Mouse (Mus musculus): Measurements from ENCODE around the gene Vav3. TPM values are rescaled to one million over a fixed set of nuclear protein-coding genes. Genes with fewer than 3 reads are reported as not detected.

Vav3 gene
- polyA plus RNA-seq, 1 experiment, result 2.3 TPM

DNA sequence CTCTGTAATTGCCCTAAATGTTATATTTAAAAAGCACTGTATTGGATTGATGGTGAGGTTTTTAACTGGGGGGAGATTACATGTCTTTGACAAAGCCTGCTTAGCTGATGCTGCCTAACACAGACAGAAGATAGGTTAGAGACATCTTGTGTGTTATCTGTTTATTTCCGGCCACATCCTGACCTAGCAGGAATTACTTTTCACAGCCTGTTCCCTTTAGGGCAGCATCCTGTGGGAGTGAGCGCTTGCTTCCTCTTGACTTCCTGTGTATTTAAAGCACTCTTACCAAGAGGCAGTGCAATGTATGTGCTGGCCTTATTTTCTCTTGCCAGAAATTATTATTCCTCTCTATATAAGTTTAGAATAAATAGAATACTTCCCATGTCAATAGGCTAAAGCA is 111.5 kb downstream of the Vav3 start:
- no peak overlapping the region for H3K27ac ChIP-seq (ENCODE audit: insufficient read depth, low read length)
- H3K4me1 ChIP-seq (ENCODE audit: control insufficient read depth, insufficient read depth, low read length), result no peaks in the 10 kb centered on the region
- no peaks in the 10 kb centered on the region for H3K9me3 ChIP-seq (replicated peaks; ENCODE audit: control insufficient read depth, insufficient read depth, low read length, poor library complexity, severe bottlenecking)
- no peaks in the 10 kb centered on the region for H3K27me3 ChIP-seq (ENCODE audit: control insufficient read depth, insufficient read depth, low read length, poor library complexity, severe bottlenecking)
- no peaks in the 10 kb centered on the region for H3K36me3 ChIP-seq (ENCODE audit: control insufficient read depth, insufficient read depth, low read length, poor library complexity, severe bottlenecking)
- H3K4me3 ChIP-seq (ENCODE audit: low read depth, low read length), result no peak overlapping the region
- no peak for TF ChIP-seq EP300 (IDR thresholded peaks at IDR 0.05; ENCODE audit: insufficient read depth, low read depth, low read length)
- no peak for TF ChIP-seq POLR2A (IDR thresholded peaks at IDR 0.05; ENCODE audit: insufficient read depth, low read length)
- no peak for TF ChIP-seq CTCF (IDR thresholded peaks at IDR 0.05; ENCODE audit: low read depth, low read length)
- no peak overlapping the region for H3K9ac ChIP-seq (ENCODE audit: low read depth, poor library complexity, severe bottlenecking)

DNA sequence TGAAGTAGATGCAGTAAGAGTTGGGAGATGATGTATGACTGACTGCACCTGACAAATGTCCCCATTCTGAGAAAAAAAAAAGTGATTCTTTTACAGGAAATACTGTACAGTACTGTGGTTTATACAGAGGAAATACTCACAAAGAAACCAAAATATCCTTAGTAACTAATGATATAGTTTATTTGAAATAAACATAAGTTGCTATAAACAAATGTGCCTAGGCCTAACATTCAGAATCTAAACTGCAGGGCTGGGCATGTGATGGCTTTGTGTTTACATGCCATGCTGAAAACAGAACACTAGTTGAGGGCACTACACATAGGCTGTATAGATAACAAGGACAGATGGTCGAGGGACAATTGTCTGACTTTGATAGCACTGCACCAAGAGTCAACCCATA is 114.2 kb downstream of the Vav3 start:
- Histone ChIP-seq H3K4me3 (ENCODE audit: low read depth, low read length) (no peak overlapping the region), H3K4me1 (ENCODE audit: control insufficient read depth, insufficient read depth, low read length) (no peaks in the 10 kb centered on the region), H3K9me3 (replicated peaks; ENCODE audit: control insufficient read depth, insufficient read depth, low read length, poor library complexity, severe bottlenecking) (no peaks in the 10 kb centered on the region), H3K36me3 (ENCODE audit: control insufficient read depth, insufficient read depth, low read length, poor library complexity, severe bottlenecking) (no peaks in the 10 kb centered on the region), H3K27ac (ENCODE audit: insufficient read depth, low read length) (no peak overlapping the region), H3K9ac (ENCODE audit: low read depth, poor library complexity, severe bottlenecking) (no peak overlapping the region), H3K27me3 (ENCODE audit: control insufficient read depth, insufficient read depth, low read length, poor library complexity, severe bottlenecking) (no peaks in the 10 kb centered on the region)
- TF ChIP-seq POLR2A (IDR thresholded peaks at IDR 0.05; ENCODE audit: insufficient read depth, low read length) (no peak), CTCF (IDR thresholded peaks at IDR 0.05; ENCODE audit: low read depth, low read length) (no peak), EP300 (IDR thresholded peaks at IDR 0.05; ENCODE audit: insufficient read depth, low read depth, low read length) (no peak)

- H3K27me3 ChIP-seq (ENCODE audit: control insufficient read depth, insufficient read depth, low read length, poor library complexity, severe bottlenecking), result no peaks in the 10 kb centered on the region
- TF ChIP-seq EP300 (IDR thresholded peaks at IDR 0.05; ENCODE audit: insufficient read depth, low read depth, low read length) (no peak), POLR2A (IDR thresholded peaks at IDR 0.05; ENCODE audit: insufficient read depth, low read length) (no peak), CTCF (IDR thresholded peaks at IDR 0.05; ENCODE audit: low read depth, low read length) (no peak)
These were observed 115.9 kb downstream of the Vav3 start for GRCm38 (mm10) chr3:109456340-109456739.

DNA sequence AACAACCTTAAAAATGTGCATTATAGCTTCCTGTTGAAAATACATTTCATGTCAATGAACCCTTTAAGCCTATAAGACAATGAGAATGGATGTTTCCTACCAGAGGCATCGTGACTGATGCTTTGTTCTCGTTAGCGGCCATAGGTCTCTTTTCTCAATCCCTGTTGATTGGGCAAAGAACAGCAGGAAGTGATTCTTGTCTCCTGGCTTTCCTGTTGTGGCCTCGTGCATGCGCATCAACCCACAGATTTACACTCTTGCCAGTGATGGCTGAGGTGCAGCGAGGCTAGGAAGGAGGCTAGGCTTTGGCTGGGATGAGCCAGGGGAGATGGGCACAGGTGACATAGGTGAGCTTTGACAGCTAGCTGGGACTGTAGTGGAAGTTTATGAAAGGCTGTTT is 123.2 kb downstream of the Vav3 start:
- Histone ChIP-seq H3K27me3 (ENCODE audit: control insufficient read depth, insufficient read depth, low read length, poor library complexity, severe bottlenecking) (no peaks in the 10 kb centered on the region), H3K9ac (ENCODE audit: low read depth, poor library complexity, severe bottlenecking) (no peak overlapping the region), H3K27ac (ENCODE audit: insufficient read depth, low read length) (no peak overlapping the region), H3K4me3 (ENCODE audit: low read depth, low read length) (no peak overlapping the region), H3K36me3 (ENCODE audit: control insufficient read depth, insufficient read depth, low read length, poor library complexity, severe bottlenecking) (no peaks in the 10 kb centered on the region), H3K9me3 (replicated peaks; ENCODE audit: control insufficient read depth, insufficient read depth, low read length, poor library complexity, severe bottlenecking) (no peaks in the 10 kb centered on the region), H3K4me1 (ENCODE audit: control insufficient read depth, insufficient read depth, low read length) (no peaks in the 10 kb centered on the region)
- TF ChIP-seq POLR2A (IDR thresholded peaks at IDR 0.05; ENCODE audit: insufficient read depth, low read length) (no peak), EP300 (IDR thresholded peaks at IDR 0.05; ENCODE audit: insufficient read depth, low read depth, low read length) (no peak), CTCF (IDR thresholded peaks at IDR 0.05; ENCODE audit: low read depth, low read length) (no peak)

More at GRCm38 (mm10) chr3:109456340-109456739, 115.9 kb downstream of the Vav3 start:
- Histone ChIP-seq H3K9ac (ENCODE audit: low read depth, poor library complexity, severe bottlenecking) (no peak overlapping the region), H3K4me1 (ENCODE audit: control insufficient read depth, insufficient read depth, low read length) (no peaks in the 10 kb centered on the region), H3K36me3 (ENCODE audit: control insufficient read depth, insufficient read depth, low read length, poor library complexity, severe bottlenecking) (no peaks in the 10 kb centered on the region), H3K27ac (ENCODE audit: insufficient read depth, low read length) (no peak overlapping the region), H3K4me3 (ENCODE audit: low read depth, low read length) (no peak overlapping the region), H3K9me3 (replicated peaks; ENCODE audit: control insufficient read depth, insufficient read depth, low read length, poor library complexity, severe bottlenecking) (no peaks in the 10 kb centered on the region)

DNA sequence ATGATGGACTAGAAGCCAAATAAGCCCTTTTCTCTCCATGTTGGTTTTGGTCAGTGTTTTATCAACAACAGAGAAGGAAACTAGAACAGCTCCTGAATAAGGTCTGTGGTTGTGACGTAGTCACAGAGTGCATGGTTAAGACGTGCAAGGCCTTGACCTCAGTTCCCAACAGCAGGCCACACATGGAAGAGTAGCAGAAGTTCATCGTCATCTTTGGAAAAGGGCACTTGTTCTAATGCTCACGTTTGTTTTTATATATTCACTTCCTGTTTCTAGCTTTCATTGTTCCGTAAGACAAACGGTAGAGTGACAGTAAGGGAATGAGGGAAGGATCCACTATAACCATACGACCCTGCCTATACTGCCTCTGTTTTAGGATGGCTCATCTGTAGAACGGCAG is 124.1 kb downstream of the Vav3 start:
- Histone ChIP-seq H3K4me3 (ENCODE audit: low read depth, low read length) (no peak overlapping the region), H3K9me3 (replicated peaks; ENCODE audit: control insufficient read depth, insufficient read depth, low read length, poor library complexity, severe bottlenecking) (no peaks in the 10 kb centered on the region), H3K36me3 (ENCODE audit: control insufficient read depth, insufficient read depth, low read length, poor library complexity, severe bottlenecking) (no peaks in the 10 kb centered on the region), H3K9ac (ENCODE audit: low read depth, poor library complexity, severe bottlenecking) (no peak overlapping the region), H3K27me3 (ENCODE audit: control insufficient read depth, insufficient read depth, low read length, poor library complexity, severe bottlenecking) (no peaks in the 10 kb centered on the region), H3K4me1 (ENCODE audit: control insufficient read depth, insufficient read depth, low read length) (no peaks in the 10 kb centered on the region), H3K27ac (ENCODE audit: insufficient read depth, low read length) (no peak overlapping the region)
- TF ChIP-seq POLR2A (IDR thresholded peaks at IDR 0.05; ENCODE audit: insufficient read depth, low read length) (no peak), EP300 (IDR thresholded peaks at IDR 0.05; ENCODE audit: insufficient read depth, low read depth, low read length) (no peak), CTCF (IDR thresholded peaks at IDR 0.05; ENCODE audit: low read depth, low read length) (no peak)

DNA sequence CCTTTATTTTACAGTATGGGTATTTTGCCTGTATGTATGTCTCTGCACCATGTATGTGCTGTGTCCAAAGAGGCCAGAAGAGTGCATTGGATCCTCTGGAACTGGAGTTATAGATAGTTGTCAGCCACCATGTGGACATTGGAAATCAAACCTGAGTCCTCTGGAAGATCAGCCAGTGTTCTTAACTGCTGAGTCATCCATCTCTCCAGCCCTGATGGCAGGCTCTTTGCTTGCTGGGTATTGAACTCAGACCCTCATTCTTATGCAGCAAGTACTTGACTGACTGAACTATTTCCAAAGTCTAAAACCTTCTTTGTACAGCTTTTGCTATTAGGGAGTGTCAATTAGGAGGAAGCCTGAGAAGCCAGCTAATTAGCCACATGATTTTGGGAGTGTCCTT is 126.1 kb downstream of the Vav3 start:
- Histone ChIP-seq H3K27me3 (ENCODE audit: control insufficient read depth, insufficient read depth, low read length, poor library complexity, severe bottlenecking) (no peaks in the 10 kb centered on the region), H3K27ac (ENCODE audit: insufficient read depth, low read length) (no peak overlapping the region), H3K9ac (ENCODE audit: low read depth, poor library complexity, severe bottlenecking) (no peak overlapping the region), H3K36me3 (ENCODE audit: control insufficient read depth, insufficient read depth, low read length, poor library complexity, severe bottlenecking) (no peaks in the 10 kb centered on the region), H3K9me3 (replicated peaks; ENCODE audit: control insufficient read depth, insufficient read depth, low read length, poor library complexity, severe bottlenecking) (no peaks in the 10 kb centered on the region), H3K4me1 (ENCODE audit: control insufficient read depth, insufficient read depth, low read length) (no peaks in the 10 kb centered on the region), H3K4me3 (ENCODE audit: low read depth, low read length) (no peak overlapping the region)
- no peak for TF ChIP-seq EP300 (IDR thresholded peaks at IDR 0.05; ENCODE audit: insufficient read depth, low read depth, low read length)
- no peak for TF ChIP-seq CTCF (IDR thresholded peaks at IDR 0.05; ENCODE audit: low read depth, low read length)
- TF ChIP-seq POLR2A (IDR thresholded peaks at IDR 0.05; ENCODE audit: insufficient read depth, low read length), result no peak
